Mouse (Mus musculus) neural tube, embryonic 15.5 days (tissue): ENCODE measurements at regions not wholly inside any gene's neighbourhood (a gene's known extent, or its start where the extent isn't known, plus 50 kb on each side); places are given as distances from the start of the nearest gene placed in this dataset.

Experiments used
- ATAC-seq: fragments of 200-750 bp; cut with Nextera tagmentation; 2 replicates; pipeline ENCODE4 v1.8.0; 2017; ENCODE audit warnings: mild to moderate bottlenecking, moderate TSS enrichment, moderate library complexity; ENCODE audit not compliant: low FRiP score
- H3K27ac ChIP-seq: fragments of 300-500 bp; sonication (generic); replicated peaks from 2 replicates; pipeline ENCODE4 v1.5.1; 2015; ENCODE audit warnings: mild to moderate bottlenecking, inconsistent platforms
- H3K27me3 ChIP-seq: fragments of 300-500 bp; sonication (generic); replicated peaks from 2 replicates; pipeline ENCODE4 v1.6.1; 2015; ENCODE audit warnings: inconsistent platforms
- H3K36me3 ChIP-seq: fragments of 300-500 bp; sonication (generic); 2 replicates; pipeline ENCODE4 v1.6.1; 2015; ENCODE audit warnings: inconsistent platforms
- H3K4me1 ChIP-seq: fragments of 300-500 bp; sonication (generic); 2 replicates; pipeline ENCODE4 v1.6.1; 2015; ENCODE audit warnings: inconsistent platforms
- H3K4me2 ChIP-seq: fragments of 300-500 bp; sonication (generic); 2 replicates; pipeline ENCODE4 v1.6.1; 2015; ENCODE audit warnings: inconsistent platforms, mild to moderate bottlenecking, moderate library complexity
- H3K4me3 ChIP-seq: fragments of 300-500 bp; sonication (generic); replicated peaks from 2 replicates; pipeline ENCODE4 v1.5.1; 2015; ENCODE audit warnings: mild to moderate bottlenecking, inconsistent platforms
- H3K9ac ChIP-seq: fragments of 300-500 bp; sonication (generic); replicated peaks from 2 replicates; pipeline ENCODE4 v1.6.1; 2015; ENCODE audit warnings: mild to moderate bottlenecking, inconsistent platforms
- H3K9me3 ChIP-seq: fragments of 300-500 bp; sonication (generic); replicated peaks from 2 replicates; pipeline ENCODE4 v1.6.1; 2016; ENCODE audit warnings: inconsistent platforms
- WGBS: fragments of 180-500 bp; shearing (Covaris S2); methylation state at CpG from one replicate; pipeline ENCODE4 v1.1.7; 2015; ENCODE audit warnings: mixed read lengths; 5-methylcytosine and 5-hydroxymethylcytosine counted together

- H3K9ac ChIP-seq: no peak overlapping the region
- H3K9me3 ChIP-seq: no peaks in the 10 kb centered on the region
- H3K27ac ChIP-seq: no peak overlapping the region
- H3K4me2 ChIP-seq: no peak overlapping the region
- 97% methylated on average over 4 of the region's 4 CpGs for WGBS
- H3K27me3 ChIP-seq: peaks cover 14% of the 10 kb centered on the region; the same call in 1 of the 2 replicates
- H3K36me3 ChIP-seq: no peaks in the 10 kb centered on the region
- H3K4me1 ChIP-seq: peaks cover 17% of the 10 kb centered on the region
- ATAC-seq: no peak
- H3K4me3 ChIP-seq: no peak overlapping the region
Measured at GRCm38 (mm10) chr3:52403032-52403431, 134.9 kb downstream of the Foxo1 start.
